Mouse (Mus musculus) spleen, adult 2 months (tissue): ENCODE data around the gene Agap1.

ENCODE experiments used
- CTCF ChIP-seq: fragments of 200-500 bp; IDR thresholded peaks from 2 replicates; pipeline ENCODE4 v1.5.1; 2011; ENCODE audit warnings: mild to moderate bottlenecking, inconsistent platforms; ENCODE audit not compliant: insufficient read depth, insufficient read length, insufficient replicate concordance; ENCODE audit errors: extremely low read depth
- POLR2A ChIP-seq: fragments of 200-500 bp; IDR thresholded peaks from 2 replicates; pipeline ENCODE4 v1.6.1; 2011; ENCODE audit warnings: low read depth, low read length, inconsistent platforms

DNA sequence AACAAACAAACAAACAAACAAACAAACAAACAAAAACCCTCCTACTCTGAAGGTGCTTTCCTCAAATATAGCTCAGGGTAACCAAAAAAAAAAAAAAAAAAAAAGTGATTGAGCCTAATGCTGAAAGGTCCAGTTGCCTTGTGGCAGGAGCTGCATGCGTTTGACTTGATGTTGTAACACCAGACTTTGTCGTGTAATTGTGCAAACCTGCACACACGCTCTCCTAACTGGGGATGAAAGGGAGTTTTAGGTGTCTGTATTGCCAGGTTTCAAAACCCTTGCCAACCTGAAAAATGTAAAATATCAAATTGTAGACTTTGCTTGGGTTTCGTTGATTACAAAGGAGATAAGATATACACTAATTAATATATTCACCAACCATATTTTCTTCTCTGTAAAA lies 459.0 kb downstream of the Agap1 start:
- TF ChIP-seq POLR2A (no peak), CTCF (no peak)
